Comparison of ENCODE assay signal across 35 mouse cellular contexts in the genomic region with DNA sequence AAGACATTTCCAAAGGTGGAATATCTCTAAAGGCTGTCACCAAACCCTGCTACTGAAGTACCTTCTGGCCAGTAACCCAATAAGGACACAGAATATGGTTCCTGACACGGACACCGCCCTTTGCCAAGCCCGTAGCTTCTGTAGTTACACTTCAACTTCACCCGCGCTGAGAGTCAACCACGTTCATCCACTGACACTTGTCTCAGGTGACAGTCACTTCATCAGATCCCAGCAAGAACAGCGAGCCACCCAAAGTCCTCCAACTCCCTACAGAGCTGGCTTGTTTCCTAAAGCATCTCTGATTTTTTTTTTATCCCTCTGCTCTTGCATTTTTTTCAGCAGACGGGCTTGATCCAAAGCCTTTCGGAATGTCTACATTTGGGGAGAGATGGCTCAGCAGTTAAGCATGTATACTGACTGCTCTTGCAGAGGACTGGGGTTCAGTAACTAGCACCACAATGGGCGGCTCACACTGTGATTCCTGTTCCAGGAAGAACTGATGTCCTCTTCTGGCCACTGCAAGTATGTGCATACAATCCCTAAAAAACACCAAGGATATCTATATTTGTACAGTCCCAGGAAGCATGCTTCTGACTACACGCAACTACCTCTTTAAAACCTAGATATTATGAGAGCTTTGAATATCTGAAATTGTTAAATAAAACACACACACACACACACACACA. TPM values are rescaled to one million over a fixed set of nuclear protein-coding genes. Genes with fewer than 3 reads are reported as not detected.
DNase-seq lines count a peak whose midpoint lies in the region; ATAC-seq and TF ChIP-seq lines count a peak whose summit lies in the region.
"Had no signal": no experiment of that assay in that cellular context is flagged by ENCODE, and none has a peak within 500 bp of the region (broad histone marks: within the 10 kb centered on the region; RNA-seq: fewer than 3 reads in every experiment).

No protein-coding gene starts in this region.

- no peak for TF ChIP-seq POLR2A in kidney, adult 2 months (IDR thresholded peaks at IDR 0.05; ENCODE audit: low read depth, low read length)

- H3K9me3 ChIP-seq in heart, embryonic 10.5 days: no peaks in the 10 kb centered on the region
- no peaks in the 10 kb centered on the region; the same call in 1 of the 2 replicates for H3K9me3 ChIP-seq in kidney, embryonic 14.5 days (ENCODE audit: control insufficient read depth, low read length)
- no peaks in the 10 kb centered on the region for H3K9me3 ChIP-seq in heart, postnatal 0 days (replicated peaks; ENCODE audit: control insufficient read depth, low read length)
- H3K9me3 ChIP-seq: embryonic facial prominence, embryonic 13.5 days; G1E; hindbrain, embryonic 13.5 days; kidney, embryonic 15.5 days; limb, embryonic 15.5 days; liver, embryonic 13.5 days; neural tube, embryonic 13.5 days had no signal

- no peak overlapping the region for H3K9ac ChIP-seq in kidney, embryonic 14.5 days (ENCODE audit: low read depth, low read length)
- no peak overlapping the region for H3K9ac ChIP-seq in heart, postnatal 0 days (replicated peaks; ENCODE audit: low read depth, low read length)
- H3K9ac ChIP-seq: embryonic facial prominence, embryonic 13.5 days; hindbrain, embryonic 13.5 days; kidney, embryonic 15.5 days; limb, embryonic 15.5 days; liver, embryonic 13.5 days; midbrain, embryonic 12.5 days; neural tube, embryonic 13.5 days had no signal

- 66% methylated on average over 11 of the region's 11 CpGs for WGBS in heart, embryonic 10.5 days
- WGBS in kidney, adult 2 months: 78% methylated on average over 11 of the region's 11 CpGs
- WGBS in kidney, embryonic 14.5 days: 84% methylated on average over 11 of the region's 11 CpGs
- WGBS in heart, postnatal 0 days: 48% methylated on average over 11 of the region's 11 CpGs

- no peak for DNase-seq in heart, embryonic 10.5 days (ENCODE audit: low spot score)
- DNase-seq in heart, adult 8-10 months (ENCODE audit: low spot score): no peak
- peak; percentile 28 for DNase-seq in kidney, adult 2 months
- peak; percentile 77 for DNase-seq in R1 (ENCODE audit: low read depth, low spot score)
- peak; percentile 33 for DNase-seq in heart, postnatal 0 days (ENCODE audit: low spot score)
- DNase-seq in ovary, postnatal 36 days (ENCODE audit: low spot score): no peak
- no peak for DNase-seq in adrenal gland, postnatal 36 days
- DNase-seq: adrenal gland, postnatal 25 days; B cell, adult 2 months; cerebellum, adult 18-20 months; cerebellum, postnatal 10 days; gastrocnemius, postnatal 10 days; kidney, postnatal 36 days; layer of hippocampus, postnatal 36 days; left cerebral cortex, postnatal 4 days; liver, embryonic 13.5 days; lung, adult 18-20 months; lung, postnatal 4 days; retina, postnatal 1 day; right cerebral cortex, postnatal 14 days; spleen, adult 18-20 months; thymus, postnatal 14 days had no signal

- no peak for TF ChIP-seq EP300 in heart, postnatal 0 days (IDR thresholded peaks at IDR 0.05; ENCODE audit: low read depth)

- peaks cover 51% of the 10 kb centered on the region for H3K4me1 ChIP-seq in heart, embryonic 10.5 days
- H3K4me1 ChIP-seq in kidney, adult 2 months (ENCODE audit: control insufficient read depth, insufficient read depth, low read length): no peaks in the 10 kb centered on the region
- H3K4me1 ChIP-seq in kidney, embryonic 14.5 days (ENCODE audit: control insufficient read depth, insufficient read depth, low read length): no peaks in the 10 kb centered on the region
- H3K4me1 ChIP-seq in heart, postnatal 0 days (ENCODE audit: control insufficient read depth, insufficient read depth): peaks cover 41% of the 10 kb centered on the region
- H3K4me1 ChIP-seq: embryonic facial prominence, embryonic 13.5 days; kidney, embryonic 15.5 days; limb, embryonic 15.5 days; neural tube, embryonic 13.5 days had no signal

- ATAC-seq in kidney, embryonic 14.5 days (ENCODE audit: low FRiP score, low TSS enrichment): no peak
- ATAC-seq in heart, postnatal 0 days (ENCODE audit: insufficient read depth, low read depth): no peak
- ATAC-seq: forebrain, embryonic 16.5 days; intestine, postnatal 0 days; lung, postnatal 0 days had no signal

- H3K4me2 ChIP-seq in kidney, embryonic 14.5 days (replicated peaks; ENCODE audit: low read depth, low read length): no peak overlapping the region
- 0 out of 2 replicates have a peak overlapping the region, but pooled peaks have one; percentile 2 for H3K4me2 ChIP-seq in heart, postnatal 0 days (ENCODE audit: low read depth, low read length)
- H3K4me2 ChIP-seq: embryonic facial prominence, embryonic 13.5 days; hindbrain, embryonic 13.5 days; kidney, embryonic 15.5 days; limb, embryonic 15.5 days; liver, embryonic 13.5 days; midbrain, embryonic 12.5 days; neural tube, embryonic 13.5 days had no signal

- H3K4me3 ChIP-seq in heart, embryonic 10.5 days: no peak overlapping the region
- H3K4me3 ChIP-seq in kidney, adult 2 months (ENCODE audit: insufficient read depth, low read depth, low read length): no peak overlapping the region
- no peak overlapping the region for H3K4me3 ChIP-seq in kidney, embryonic 14.5 days (ENCODE audit: low read length)
- H3K4me3 ChIP-seq in heart, postnatal 0 days (ENCODE audit: low read depth, low read length): no peak overlapping the region
- H3K4me3 ChIP-seq: embryonic facial prominence, embryonic 13.5 days; forebrain, embryonic 10.5 days; hindbrain, embryonic 13.5 days; kidney, embryonic 15.5 days; limb, embryonic 15.5 days; liver, embryonic 13.5 days; megakaryocyte, embryonic 14.5 days; midbrain, embryonic 12.5 days; neural tube, embryonic 13.5 days had no signal

- TF ChIP-seq CTCF in kidney, adult 2 months (conservative IDR thresholded peaks at IDR 0.05; ENCODE audit: insufficient read depth, insufficient read length, low read depth, low read length): no peak
- TF ChIP-seq CTCF in heart, postnatal 0 days (IDR thresholded peaks at IDR 0.05; ENCODE audit: low read depth): no peak; the same call in 1 of the 2 replicates

- peaks cover 21% of the 10 kb centered on the region; the same call in 1 of the 2 replicates for H3K36me3 ChIP-seq in heart, embryonic 10.5 days
- no peaks in the 10 kb centered on the region for H3K36me3 ChIP-seq in kidney, adult 2 months (ENCODE audit: control insufficient read depth, insufficient read depth, low read length)
- no peaks in the 10 kb centered on the region for H3K36me3 ChIP-seq in kidney, embryonic 14.5 days (ENCODE audit: control insufficient read depth, insufficient read depth, low read length)
- H3K36me3 ChIP-seq in heart, postnatal 0 days (replicated peaks; ENCODE audit: control insufficient read depth, insufficient read depth, low read length): peaks cover 5% of the 10 kb centered on the region; the same call in 1 of the 2 replicates
- H3K36me3 ChIP-seq: G1E; liver, embryonic 13.5 days had no signal

- no peaks in the 10 kb centered on the region for H3K27me3 ChIP-seq in heart, embryonic 10.5 days (ENCODE audit: insufficient read depth, poor library complexity, severe bottlenecking)
- H3K27me3 ChIP-seq in kidney, adult 2 months (replicated peaks; ENCODE audit: control insufficient read depth, insufficient read depth, low read length): no peaks in the 10 kb centered on the region
- H3K27me3 ChIP-seq in kidney, embryonic 14.5 days (ENCODE audit: control insufficient read depth, insufficient read depth, low read length): no peaks in the 10 kb centered on the region
- H3K27me3 ChIP-seq in heart, postnatal 0 days (ENCODE audit: control insufficient read depth, insufficient read depth, low read length): no peaks in the 10 kb centered on the region
- H3K27me3 ChIP-seq: embryonic facial prominence, embryonic 13.5 days; hindbrain, embryonic 13.5 days; kidney, embryonic 15.5 days; limb, embryonic 15.5 days; liver, embryonic 13.5 days; megakaryocyte, embryonic 14.5 days; midbrain, embryonic 12.5 days had no signal

- 0 out of 2 replicates have a peak overlapping the region, but pooled peaks have one; percentile 13 for H3K27ac ChIP-seq in heart, embryonic 10.5 days
- H3K27ac ChIP-seq in kidney, adult 2 months (ENCODE audit: insufficient read depth, low read depth, low read length): no peak overlapping the region
- H3K27ac ChIP-seq in kidney, embryonic 14.5 days (ENCODE audit: low read depth, low read length): no peak overlapping the region
- H3K27ac ChIP-seq in heart, postnatal 0 days (ENCODE audit: low read depth): peak overlapping the region; percentile 88
- H3K27ac ChIP-seq: embryonic facial prominence, embryonic 13.5 days; forebrain, embryonic 10.5 days; hindbrain, embryonic 13.5 days; kidney, embryonic 15.5 days; limb, embryonic 15.5 days; liver, embryonic 13.5 days; midbrain, embryonic 12.5 days; neural tube, embryonic 13.5 days had no signal

RNA-seq across cellular contexts. Expression of gene Kif13a, which starts 28.7 kb away (rescaled TPM):
- 29.1 and 46.4 TPM in 2 replicates for polyA plus RNA-seq in heart, embryonic 10.5 days (2016; fragmentation: Nextera tagmentation; extraction: Ambion mirVana)
- total RNA-seq in heart, adult 8-10 months (2022): 100 to 1,000 TPM; 113 to 126 (median 121) TPM
- 16.4 and 17.4 TPM in 2 replicates for polyA plus RNA-seq in kidney, adult 2 months (2012; rRNA removed)
- 8.7 and 18.2 TPM in 2 replicates for polyA plus RNA-seq in kidney, embryonic 14.5 days (2014; fragmentation: Nextera tagmentation; extraction: Ambion mirVana)
- total RNA-seq in heart, postnatal 0 days (2014; rRNA removed; ENCODE audit: low replicate concordance): 48.7 and 81.8 TPM in 2 replicates
- polyA plus RNA-seq in heart, postnatal 0 days (2015; fragmentation: Nextera tagmentation; extraction: Ambion mirVana): 29.8 and 36.7 TPM in 2 replicates
- 10 to 100 TPM; 31.0 to 39.0 TPM for total RNA-seq in adrenal gland, postnatal 36 days (2021)
- polyA plus RNA-seq: G1E had no signal

Comparison
In these comparisons a context has a peak if more than half of its experiments do, and no peak if none do; other contexts are left out.
1. DNase-seq: peak in kidney, adult 2 months (single experiment), R1 (single experiment) and heart, postnatal 0 days (single experiment); none in heart, embryonic 10.5 days (single experiment), heart, adult 8-10 months (single experiment), ovary, postnatal 36 days (single experiment) and adrenal gland, postnatal 36 days (0 of 2).
2. H3K27ac ChIP-seq: peak in heart, embryonic 10.5 days (single experiment) and heart, postnatal 0 days (single experiment); none in kidney, adult 2 months (single experiment) and kidney, embryonic 14.5 days (single experiment).